In the genomic region with DNA sequence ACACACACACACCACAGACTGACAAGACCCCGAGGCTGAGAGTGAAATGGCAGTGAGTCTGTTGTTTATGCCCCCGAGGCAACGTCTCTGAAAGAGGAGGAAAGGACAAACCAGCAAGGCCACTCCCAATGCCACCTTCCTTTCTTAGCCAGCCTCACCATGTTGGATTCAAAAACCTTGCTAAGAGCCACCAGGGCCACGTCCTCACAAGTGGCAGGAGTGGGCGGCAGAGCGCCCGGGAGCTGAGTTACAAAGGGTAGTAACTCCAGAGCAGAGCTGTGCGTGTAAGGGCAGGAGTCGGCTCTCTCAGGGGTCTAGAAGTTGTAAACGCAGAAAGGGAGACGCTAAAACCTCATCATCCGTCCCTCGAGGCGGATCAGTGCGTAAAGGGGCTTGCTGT, we compare ENCODE assay signal across 22 mouse cellular contexts.
"Had no signal": no experiment of that assay in that cellular context is flagged by ENCODE, and none has a peak within 500 bp of the region (broad histone marks: within the 10 kb centered on the region; RNA-seq: fewer than 3 reads in every experiment).

No protein-coding gene starts in this region.

- DNase-seq: kidney, postnatal 14 days; kidney, postnatal 4 days; left cerebral cortex, postnatal 4 days; liver, postnatal 0 days; lung, embryonic 14.5 days; right cerebral cortex, adult 18-20 months; right cerebral cortex, postnatal 14 days; right cerebral cortex, postnatal 4 days; thymus, adult 2 months; thymus, postnatal 14 days; thymus, postnatal 4 days had no signal

- H3K27ac ChIP-seq: limb, embryonic 15.5 days; liver, embryonic 14.5 days; macrophage; midbrain, embryonic 12.5 days; midbrain, embryonic 15.5 days; neural tube, embryonic 12.5 days; neural tube, embryonic 15.5 days; stomach, postnatal 0 days had no signal

- H3K9me3 ChIP-seq: limb, embryonic 12.5 days; limb, embryonic 15.5 days; midbrain, embryonic 12.5 days; midbrain, embryonic 15.5 days; neural tube, embryonic 12.5 days; neural tube, embryonic 15.5 days had no signal

- H3K27me3 ChIP-seq: limb, embryonic 12.5 days; limb, embryonic 15.5 days; midbrain, embryonic 12.5 days; midbrain, embryonic 15.5 days; neural tube, embryonic 12.5 days; neural tube, embryonic 15.5 days had no signal

- H3K36me3 ChIP-seq: neural tube, embryonic 15.5 days had no signal

- ATAC-seq: liver, postnatal 0 days; lung, postnatal 0 days; midbrain, embryonic 15.5 days had no signal

- H3K4me3 ChIP-seq: limb, embryonic 12.5 days; limb, embryonic 15.5 days; midbrain, embryonic 12.5 days; midbrain, embryonic 15.5 days; neural tube, embryonic 12.5 days; neural tube, embryonic 15.5 days had no signal

- H3K4me2 ChIP-seq: limb, embryonic 12.5 days; limb, embryonic 15.5 days; liver, embryonic 11.5 days; lung, embryonic 14.5 days; midbrain, embryonic 12.5 days; midbrain, embryonic 15.5 days; neural tube, embryonic 12.5 days; neural tube, embryonic 15.5 days had no signal

- H3K9ac ChIP-seq: limb, embryonic 12.5 days; limb, embryonic 15.5 days; liver, embryonic 14.5 days; liver, postnatal 0 days; lung, embryonic 14.5 days; midbrain, embryonic 12.5 days; midbrain, embryonic 15.5 days; neural tube, embryonic 12.5 days; neural tube, embryonic 15.5 days had no signal
